Mouse (Mus musculus): ENCODE data around the gene Hist3h2ba. TPM values are rescaled to one million over a fixed set of nuclear protein-coding genes. Genes with fewer than 3 reads are reported as not detected.
A peak's percentile ranks its signal among the peaks of the same experiment; 100 is the strongest.

The Hist3h2ba gene
- total and polyA plus RNA-seq, 2 experiments from 2014 or later: 7.0 to 26.3 TPM

- DNase-seq (ENCODE audit: low spot score): no peak
- Histone ChIP-seq H3K4me2 (ENCODE audit: low read depth, low read length) (no peak overlapping the region), H3K4me1 (ENCODE audit: control insufficient read depth, insufficient read depth) (no peaks in the 10 kb centered on the region), H3K4me3 (ENCODE audit: low read depth, low read length) (no peak overlapping the region), H3K27me3 (ENCODE audit: control insufficient read depth, insufficient read depth, low read length) (no peaks in the 10 kb centered on the region), H3K9ac (replicated peaks; ENCODE audit: low read depth, low read length) (no peak overlapping the region), H3K9me3 (replicated peaks; ENCODE audit: control insufficient read depth, low read length) (no peaks in the 10 kb centered on the region), H3K27ac (ENCODE audit: low read depth) (no peak overlapping the region), H3K36me3 (replicated peaks; ENCODE audit: control insufficient read depth, insufficient read depth, low read length) (no peaks in the 10 kb centered on the region)
- 81% methylated on average over 7 of the region's 7 CpGs for whole genome bisulfite sequencing
- TF ChIP-seq CTCF (IDR thresholded peaks at IDR 0.05; ENCODE audit: low read depth): no peak
- no peak for TF ChIP-seq EP300 (IDR thresholded peaks at IDR 0.05; ENCODE audit: low read depth)
- no peak for ATAC-seq (ENCODE audit: insufficient read depth, low read depth)
Measured at GRCm38 (mm10) chr11:58968551-58968950, 19.8 kb downstream of the Hist3h2ba start.

GRCm38 (mm10) chr11:58969027-58969426, 20.3 kb downstream of the Hist3h2ba start:
- Histone ChIP-seq H3K9ac (replicated peaks; ENCODE audit: low read depth, low read length) (no peak overlapping the region), H3K36me3 (replicated peaks; ENCODE audit: control insufficient read depth, insufficient read depth, low read length) (no peaks in the 10 kb centered on the region), H3K9me3 (replicated peaks; ENCODE audit: control insufficient read depth, low read length) (no peaks in the 10 kb centered on the region), H3K27me3 (ENCODE audit: control insufficient read depth, insufficient read depth, low read length) (no peaks in the 10 kb centered on the region), H3K4me1 (ENCODE audit: control insufficient read depth, insufficient read depth) (no peaks in the 10 kb centered on the region), H3K4me2 (ENCODE audit: low read depth, low read length) (no peak overlapping the region), H3K27ac (ENCODE audit: low read depth) (no peak overlapping the region), H3K4me3 (ENCODE audit: low read depth, low read length) (no peak overlapping the region)
- 61% methylated on average over 8 of the region's 8 CpGs for WGBS
- ATAC-seq (ENCODE audit: insufficient read depth, low read depth): no peak
- DNase-seq (ENCODE audit: low spot score): no peak
- TF ChIP-seq EP300 (IDR thresholded peaks at IDR 0.05; ENCODE audit: low read depth) (no peak), CTCF (IDR thresholded peaks at IDR 0.05; ENCODE audit: low read depth) (no peak)

GRCm38 (mm10) chr11:58969659-58970058, 20.9 kb downstream of the Hist3h2ba start:
- no peak overlapping the region for H3K4me2 ChIP-seq (ENCODE audit: low read depth, low read length)
- no peaks in the 10 kb centered on the region for H3K27me3 ChIP-seq (ENCODE audit: control insufficient read depth, insufficient read depth, low read length)
- no peak overlapping the region for H3K9ac ChIP-seq (replicated peaks; ENCODE audit: low read depth, low read length)
- H3K36me3 ChIP-seq (replicated peaks; ENCODE audit: control insufficient read depth, insufficient read depth, low read length): no peaks in the 10 kb centered on the region
- no peak overlapping the region for H3K27ac ChIP-seq (ENCODE audit: low read depth)
- TF ChIP-seq EP300 (IDR thresholded peaks at IDR 0.05; ENCODE audit: low read depth) (no peak), CTCF (IDR thresholded peaks at IDR 0.05; ENCODE audit: low read depth) (no peak)
- H3K4me1 ChIP-seq (ENCODE audit: control insufficient read depth, insufficient read depth): no peaks in the 10 kb centered on the region
- no peak for ATAC-seq (ENCODE audit: insufficient read depth, low read depth)
- H3K4me3 ChIP-seq (ENCODE audit: low read depth, low read length): no peak overlapping the region
- 64% methylated on average over 6 of the region's 6 CpGs for WGBS
- H3K9me3 ChIP-seq (replicated peaks; ENCODE audit: control insufficient read depth, low read length): no peaks in the 10 kb centered on the region
- DNase-seq (ENCODE audit: low spot score): no peak

- H3K4me2 ChIP-seq (ENCODE audit: low read depth, low read length): no peak overlapping the region
- no peaks in the 10 kb centered on the region for H3K4me1 ChIP-seq (ENCODE audit: control insufficient read depth, insufficient read depth)
- H3K27me3 ChIP-seq (ENCODE audit: control insufficient read depth, insufficient read depth, low read length): no peaks in the 10 kb centered on the region
- 0 out of 2 replicates have a peak, but pooled peaks have one; percentile 9 for ATAC-seq (ENCODE audit: insufficient read depth, low read depth)
- H3K9ac ChIP-seq (replicated peaks; ENCODE audit: low read depth, low read length): no peak overlapping the region
- H3K9me3 ChIP-seq (replicated peaks; ENCODE audit: control insufficient read depth, low read length): no peaks in the 10 kb centered on the region
- no peak overlapping the region for H3K27ac ChIP-seq (ENCODE audit: low read depth)
- 81% methylated on average over 21 of the region's 21 CpGs for WGBS
- no peaks in the 10 kb centered on the region for H3K36me3 ChIP-seq (replicated peaks; ENCODE audit: control insufficient read depth, insufficient read depth, low read length)
- no peak overlapping the region for H3K4me3 ChIP-seq (ENCODE audit: low read depth, low read length)
- TF ChIP-seq EP300 (IDR thresholded peaks at IDR 0.05; ENCODE audit: low read depth) (no peak), CTCF (IDR thresholded peaks at IDR 0.05; ENCODE audit: low read depth) (no peak)
- DNase-seq (ENCODE audit: low spot score): no peak
Measured at GRCm38 (mm10) chr11:58970831-58971530, 22.3 kb downstream of the Hist3h2ba start.

- Histone ChIP-seq H3K9ac (replicated peaks; ENCODE audit: low read depth, low read length) (no peak overlapping the region), H3K4me3 (ENCODE audit: low read depth, low read length) (no peak overlapping the region), H3K4me2 (ENCODE audit: low read depth, low read length) (no peak overlapping the region), H3K27ac (ENCODE audit: low read depth) (no peak overlapping the region), H3K27me3 (ENCODE audit: control insufficient read depth, insufficient read depth, low read length) (no peaks in the 10 kb centered on the region), H3K9me3 (replicated peaks; ENCODE audit: control insufficient read depth, low read length) (no peaks in the 10 kb centered on the region), H3K4me1 (ENCODE audit: control insufficient read depth, insufficient read depth) (no peaks in the 10 kb centered on the region), H3K36me3 (replicated peaks; ENCODE audit: control insufficient read depth, insufficient read depth, low read length) (no peaks in the 10 kb centered on the region)
- WGBS: 75% methylated on average over 3 of the region's 3 CpGs
- ATAC-seq (ENCODE audit: insufficient read depth, low read depth): no peak
- TF ChIP-seq CTCF (IDR thresholded peaks at IDR 0.05; ENCODE audit: low read depth): no peak
- DNase-seq (ENCODE audit: low spot score): no peak
Measured at GRCm38 (mm10) chr11:58971796-58972195, 23.1 kb downstream of the Hist3h2ba start.

GRCm38 (mm10) chr11:58974414-58974813, 25.7 kb downstream of the Hist3h2ba start:
- no peaks in the 10 kb centered on the region for H3K9me3 ChIP-seq (replicated peaks; ENCODE audit: control insufficient read depth, low read length)
- no peak for DNase-seq (ENCODE audit: low spot score)
- 77% methylated on average over 3 of the region's 3 CpGs for WGBS
- H3K4me1 ChIP-seq (ENCODE audit: control insufficient read depth, insufficient read depth): peaks cover 4% of the 10 kb centered on the region
- no peaks in the 10 kb centered on the region for H3K36me3 ChIP-seq (replicated peaks; ENCODE audit: control insufficient read depth, insufficient read depth, low read length)
- TF ChIP-seq CTCF (IDR thresholded peaks at IDR 0.05; ENCODE audit: low read depth): no peak
- TF ChIP-seq EP300 (IDR thresholded peaks at IDR 0.05; ENCODE audit: low read depth): no peak
- no peaks in the 10 kb centered on the region for H3K27me3 ChIP-seq (ENCODE audit: control insufficient read depth, insufficient read depth, low read length)
- no peak overlapping the region for H3K9ac ChIP-seq (replicated peaks; ENCODE audit: low read depth, low read length)
- no peak overlapping the region for H3K4me2 ChIP-seq (ENCODE audit: low read depth, low read length)
- H3K4me3 ChIP-seq (ENCODE audit: low read depth, low read length): no peak overlapping the region
- no peak for ATAC-seq (ENCODE audit: insufficient read depth, low read depth)
- H3K27ac ChIP-seq (ENCODE audit: low read depth): no peak overlapping the region
